Mouse (Mus musculus): ENCODE results near the gene Olfr1509. TPM values are rescaled to one million over a fixed set of nuclear protein-coding genes. Genes with fewer than 3 reads are reported as not detected.

The Olfr1509 gene
- not detected for polyA plus RNA-seq (2014; fragmentation: Illumina TruSeq; extraction: RNeasy Lipid Tissue Mini Kit (QIAGEN cat#74804); ENCODE audit: low replicate concordance)

GRCm38 (mm10) chr14:52442690-52443089 is at the start of gene Olfr1509:
Gene Olfr1509 (plus strand): TSS chr14:52442990.

GRCm38 (mm10) chr14:52397279-52397678 is 45.5 kb upstream of the Olfr1509 start, which contains the start of gene Olfr1511:
Gene Olfr1511 (minus strand): TSS chr14:52397379.

GRCm38 (mm10) chr14:52414273-52414672 is 28.5 kb upstream of the Olfr1509 start, which contains the start of gene Olfr1510:
Gene Olfr1510 (minus strand): TSS chr14:52414373.

GRCm38 (mm10) chr14:52467395-52467794 is 24.6 kb downstream of the Olfr1509 start, which contains the start of gene Olfr1508:
Gene Olfr1508 (minus strand): TSS chr14:52467495.

GRCm38 (mm10) chr14:52495516-52495915 is 52.7 kb downstream of the Olfr1509 start, which contains the start of gene Olfr1507:
Gene Olfr1507 (minus strand): TSS chr14:52495749.

Other genes with a start within 250 kb of the Olfr1509 start
- 37.6 TPM for gene Supt16, start 245.6 kb upstream of the Olfr1509 start, polyA plus RNA-seq (2014; fragmentation: Illumina TruSeq; extraction: RNeasy Lipid Tissue Mini Kit (QIAGEN cat#74804); ENCODE audit: low replicate concordance)
- gene Chd8, start 185.2 kb upstream of the Olfr1509 start, polyA plus RNA-seq (2014; fragmentation: Illumina TruSeq; extraction: RNeasy Lipid Tissue Mini Kit (QIAGEN cat#74804); ENCODE audit: low replicate concordance): 45.7 TPM
- 31.1 TPM for gene Tox4, start 163.8 kb upstream of the Olfr1509 start, polyA plus RNA-seq (2014; fragmentation: Illumina TruSeq; extraction: RNeasy Lipid Tissue Mini Kit (QIAGEN cat#74804); ENCODE audit: low replicate concordance)
- gene Rab2b, start 163.4 kb upstream of the Olfr1509 start, polyA plus RNA-seq (2014; fragmentation: Illumina TruSeq; extraction: RNeasy Lipid Tissue Mini Kit (QIAGEN cat#74804); ENCODE audit: low replicate concordance): 6.8 TPM
- gene Mettl3, start 137.9 kb upstream of the Olfr1509 start, polyA plus RNA-seq (2014; fragmentation: Illumina TruSeq; extraction: RNeasy Lipid Tissue Mini Kit (QIAGEN cat#74804); ENCODE audit: low replicate concordance): 21.5 TPM
- gene Sall2, start 114.2 kb upstream of the Olfr1509 start, polyA plus RNA-seq (2014; fragmentation: Illumina TruSeq; extraction: RNeasy Lipid Tissue Mini Kit (QIAGEN cat#74804); ENCODE audit: low replicate concordance): 1.7 TPM
- not detected for gene Olfr1513, start 86.6 kb upstream of the Olfr1509 start, polyA plus RNA-seq (2014; fragmentation: Illumina TruSeq; extraction: RNeasy Lipid Tissue Mini Kit (QIAGEN cat#74804); ENCODE audit: low replicate concordance)
- gene Olfr1512, start 63.8 kb upstream of the Olfr1509 start, polyA plus RNA-seq (2014; fragmentation: Illumina TruSeq; extraction: RNeasy Lipid Tissue Mini Kit (QIAGEN cat#74804); ENCODE audit: low replicate concordance): not detected
- gene Olfr1511, start 45.6 kb upstream of the Olfr1509 start, polyA plus RNA-seq (2014; fragmentation: Illumina TruSeq; extraction: RNeasy Lipid Tissue Mini Kit (QIAGEN cat#74804); ENCODE audit: low replicate concordance): not detected
- gene Olfr1510, start 28.6 kb upstream of the Olfr1509 start, polyA plus RNA-seq (2014; fragmentation: Illumina TruSeq; extraction: RNeasy Lipid Tissue Mini Kit (QIAGEN cat#74804); ENCODE audit: low replicate concordance): not detected
- gene Olfr1508, start 24.5 kb downstream of the Olfr1509 start, polyA plus RNA-seq (2014; fragmentation: Illumina TruSeq; extraction: RNeasy Lipid Tissue Mini Kit (QIAGEN cat#74804); ENCODE audit: low replicate concordance): not detected
- gene Olfr1507, start 52.8 kb downstream of the Olfr1509 start, polyA plus RNA-seq (2014; fragmentation: Illumina TruSeq; extraction: RNeasy Lipid Tissue Mini Kit (QIAGEN cat#74804); ENCODE audit: low replicate concordance): not detected